Mouse (Mus musculus): ENCODE data around the gene H2al1a.

DNA sequence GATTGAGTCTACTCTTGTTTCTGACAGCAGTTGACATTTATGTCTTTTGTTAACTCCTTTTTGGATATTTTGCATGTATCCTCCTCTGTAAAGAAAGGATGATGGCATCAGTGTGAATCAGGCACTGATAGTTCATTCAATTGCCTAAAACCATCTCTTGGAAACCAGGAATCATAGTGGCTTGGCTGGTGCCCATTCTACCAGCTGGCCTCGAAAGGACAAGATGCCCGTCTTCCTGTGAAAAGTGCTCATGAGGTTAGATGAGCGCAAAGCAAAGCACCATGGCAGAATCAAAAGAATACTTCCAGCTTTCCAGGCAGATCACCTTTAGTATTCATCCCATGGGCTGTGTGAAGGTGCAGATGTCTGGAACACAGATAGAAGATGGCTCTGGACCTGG is 47.7 kb downstream of the H2al1a start:
- TF ChIP-seq CTCF (IDR thresholded peaks at IDR 0.05; ENCODE audit: borderline replicate concordance, control insufficient read depth, extremely low read depth, insufficient read depth, low read length, poor library complexity) = no peak
- TF ChIP-seq POLR2A (IDR thresholded peaks at IDR 0.05; ENCODE audit: control insufficient read depth, extremely low read depth, insufficient read depth, low read length, poor library complexity) = no peak

All from thymus, adult 2 months (tissue).